Mouse (Mus musculus) monocyte, adult 59 days (primary cell): ENCODE results near the gene Adipor1. TPM values are rescaled to one million over a fixed set of nuclear protein-coding genes. Genes with fewer than 3 reads are reported as not detected.

Source experiments
- total RNA-seq, 2 experiments: library from RNA; stranded (reverse); gene quantifications; one replicate each; pipeline ENCODE4 v1.2.4; 2023

The Adipor1 gene
- 100 to 1,000 TPM; 213 to 224 TPM for total RNA-seq

GRCm38 (mm10) chr1:134415168-134415831 lies at the start of gene Adipor1:
Gene Adipor1 (plus strand): TSS chr1:134415378.

GRCm38 (mm10) chr1:134385666-134386065 lies 29.5 kb upstream of the Adipor1 start, which contains the start of gene 4933406M09Rik:
Gene 4933406M09Rik (plus strand): TSS chr1:134385940.

GRCm38 (mm10) chr1:134405509-134406413 lies 9.4 kb upstream of the Adipor1 start, which contains the start of gene Cyb5r1:
Gene Cyb5r1 (plus strand): TSS chr1:134405559.

GRCm38 (mm10) chr1:134454904-134455824 lies 40.0 kb downstream of the Adipor1 start, which contains the start of gene Klhl12:
Gene Klhl12 (plus strand): TSS chr1:134455531.

Other genes with a start within 250 kb of the Adipor1 start
- 10 to 100 TPM; 14.3 to 24.9 TPM for gene Chil1, start 233.2 kb upstream of the Adipor1 start, total RNA-seq
- gene Mybph, start 221.9 kb upstream of the Adipor1 start, total RNA-seq, result not detected
- gene Adora1, start 179.9 kb upstream of the Adipor1 start, total RNA-seq, result not detected
- gene Myog, start 125.4 kb upstream of the Adipor1 start, total RNA-seq, result not detected
- gene Ppfia4, start 82.5 kb upstream of the Adipor1 start, total RNA-seq, result 10 to 100 TPM; 40.0 to 40.1 TPM
- gene Tmem183a, start 53.4 kb upstream of the Adipor1 start, total RNA-seq, result 10 to 100 TPM; 47.6 to 58.3 TPM
- gene 4933406M09Rik, start 29.4 kb upstream of the Adipor1 start, total RNA-seq, result not detected
- 10 to 100 TPM; 74.8 to 77.0 TPM for gene Cyb5r1, start 9.8 kb upstream of the Adipor1 start, total RNA-seq
- 10 to 100 TPM; 13.2 to 14.6 TPM for gene Klhl12, start 40.2 kb downstream of the Adipor1 start, total RNA-seq
- 10 to 100 TPM; 15.8 to 16.2 TPM for gene Rabif, start 79.3 kb downstream of the Adipor1 start, total RNA-seq
- gene Mgat4e, start 134.3 kb downstream of the Adipor1 start, total RNA-seq, result not detected
- gene Kdm5b, start 144.8 kb downstream of the Adipor1 start, total RNA-seq, result 10 to 100 TPM; 32.4 to 34.0 TPM
- gene Syt2, start 231.3 kb downstream of the Adipor1 start, total RNA-seq, result not detected